Mouse (Mus musculus): ENCODE data around the gene Nek2. TPM values are rescaled to one million over a fixed set of nuclear protein-coding genes. Genes with fewer than 3 reads are reported as not detected.
A peak's percentile ranks its signal among the peaks of the same experiment; 100 is the strongest.

Nek2 gene
- polyA plus RNA-seq, 1 experiment from 2014 or later, result 33.5 TPM

GRCm38 (mm10) chr1:191819026-191819425 lies 2.2 kb upstream of the Nek2 start:
- no peak for DNase-seq (ENCODE audit: low spot score)
- Histone ChIP-seq H3K9ac (ENCODE audit: low read depth, low read length) (no peak overlapping the region), H3K4me2 (replicated peaks; ENCODE audit: low read depth, low read length) (no peak overlapping the region), H3K27ac (ENCODE audit: low read depth, low read length) (no peak overlapping the region), H3K4me3 (ENCODE audit: low read depth, low read length) (no peak overlapping the region), H3K9me3 (ENCODE audit: control insufficient read depth, low read length) (no peaks in the 10 kb centered on the region), H3K36me3 (ENCODE audit: control insufficient read depth, insufficient read depth, low read length) (no peaks in the 10 kb centered on the region), H3K4me1 (replicated peaks; ENCODE audit: control insufficient read depth, insufficient read depth, low read length) (no peaks in the 10 kb centered on the region; the same call in 1 of the 2 replicates), H3K27me3 (ENCODE audit: control insufficient read depth, insufficient read depth, low read length) (no peaks in the 10 kb centered on the region)
- ATAC-seq (ENCODE audit: low FRiP score), result no peak

GRCm38 (mm10) chr1:191820951-191821325 lies 306 bp upstream of the Nek2 start:
- Histone ChIP-seq H3K9me3 (ENCODE audit: control insufficient read depth, low read length) (no peaks in the 10 kb centered on the region), H3K4me3 (ENCODE audit: low read depth, low read length) (peak overlapping the region; percentile 80), H3K27me3 (ENCODE audit: control insufficient read depth, insufficient read depth, low read length) (no peaks in the 10 kb centered on the region), H3K4me1 (replicated peaks; ENCODE audit: control insufficient read depth, insufficient read depth, low read length) (no peaks in the 10 kb centered on the region; the same call in 1 of the 2 replicates), H3K36me3 (ENCODE audit: control insufficient read depth, insufficient read depth, low read length) (no peaks in the 10 kb centered on the region), H3K9ac (ENCODE audit: low read depth, low read length) (no peak overlapping the region), H3K27ac (ENCODE audit: low read depth, low read length) (no peak overlapping the region), H3K4me2 (replicated peaks; ENCODE audit: low read depth, low read length) (peak overlapping the region; percentile 85)
- DNase-seq (ENCODE audit: low spot score), result no peak
- 4% methylated on average over 15 of the region's 15 CpGs for WGBS
- ATAC-seq (ENCODE audit: low FRiP score), result no peak

DNA sequence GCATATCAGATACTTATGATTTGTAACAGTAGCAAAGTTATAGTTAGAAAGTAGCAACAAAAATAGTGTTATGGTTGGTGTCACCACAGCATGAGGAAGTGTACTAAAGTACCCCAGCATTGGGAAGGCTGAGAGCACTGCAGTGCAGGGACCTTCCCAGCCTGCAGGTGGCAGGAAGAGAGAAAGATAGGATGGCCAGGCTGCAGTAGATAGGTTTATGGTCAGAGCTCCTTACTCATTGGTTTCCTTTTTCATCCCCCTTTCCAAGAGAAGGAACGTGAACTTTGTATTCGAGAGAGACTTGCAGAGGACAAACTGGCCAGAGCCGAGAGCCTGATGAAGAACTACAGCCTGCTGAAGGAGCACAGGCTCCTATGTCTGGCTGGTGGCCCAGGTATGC lies 7.9 kb downstream of the Nek2 start:
- H3K27ac ChIP-seq (ENCODE audit: low read depth, low read length), result no peak overlapping the region
- H3K9me3 ChIP-seq (ENCODE audit: control insufficient read depth, low read length), result no peaks in the 10 kb centered on the region
- H3K9ac ChIP-seq (ENCODE audit: low read depth, low read length), result no peak overlapping the region
- H3K4me3 ChIP-seq (ENCODE audit: low read depth, low read length), result no peak overlapping the region
- WGBS, result 91% methylated on average over 3 of the region's 3 CpGs
- H3K4me2 ChIP-seq (replicated peaks; ENCODE audit: low read depth, low read length), result no peak overlapping the region
- H3K4me1 ChIP-seq (replicated peaks; ENCODE audit: control insufficient read depth, insufficient read depth, low read length), result no peaks in the 10 kb centered on the region
- ATAC-seq (ENCODE audit: low FRiP score), result no peak
- DNase-seq (ENCODE audit: low spot score), result no peak
- H3K36me3 ChIP-seq (ENCODE audit: control insufficient read depth, insufficient read depth, low read length), result 0 out of 2 replicates have a peak, but pooled peaks cover 3% of the 10 kb centered on the region
- H3K27me3 ChIP-seq (ENCODE audit: control insufficient read depth, insufficient read depth, low read length), result no peaks in the 10 kb centered on the region

DNA sequence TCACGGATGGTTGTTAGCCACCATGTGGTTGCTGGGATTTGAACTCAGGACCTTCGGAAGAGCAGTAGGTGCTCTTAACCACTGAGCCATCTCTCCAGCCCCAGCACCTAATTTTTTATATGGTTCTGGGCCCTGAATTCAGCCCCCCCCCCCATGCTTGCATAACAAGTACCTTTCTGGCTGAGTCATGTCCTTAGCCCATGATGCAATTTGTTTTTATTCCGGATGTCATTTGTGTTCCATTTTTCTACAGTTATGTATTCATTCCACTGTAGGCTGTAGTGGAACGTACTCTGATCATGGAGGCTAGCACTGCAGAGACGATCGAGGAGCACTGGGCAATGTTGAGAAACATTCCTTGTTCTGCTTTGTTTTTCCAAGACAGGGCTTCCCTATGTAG lies 12.2 kb downstream of the Nek2 start:
- no peak overlapping the region for H3K27ac ChIP-seq (ENCODE audit: low read depth, low read length)
- no peak overlapping the region for H3K9ac ChIP-seq (ENCODE audit: low read depth, low read length)
- H3K9me3 ChIP-seq (ENCODE audit: control insufficient read depth, low read length), result no peaks in the 10 kb centered on the region
- no peak for ATAC-seq (ENCODE audit: low FRiP score)
- H3K4me2 ChIP-seq (replicated peaks; ENCODE audit: low read depth, low read length), result no peak overlapping the region
- DNase-seq (ENCODE audit: low spot score), result no peak
- 0 out of 2 replicates have a peak, but pooled peaks cover 3% of the 10 kb centered on the region for H3K36me3 ChIP-seq (ENCODE audit: control insufficient read depth, insufficient read depth, low read length)
- no peaks in the 10 kb centered on the region for H3K27me3 ChIP-seq (ENCODE audit: control insufficient read depth, insufficient read depth, low read length)
- H3K4me3 ChIP-seq (ENCODE audit: low read depth, low read length), result no peak overlapping the region
- H3K4me1 ChIP-seq (replicated peaks; ENCODE audit: control insufficient read depth, insufficient read depth, low read length), result no peaks in the 10 kb centered on the region
- 95% methylated on average over 6 of the region's 6 CpGs for WGBS

DNA sequence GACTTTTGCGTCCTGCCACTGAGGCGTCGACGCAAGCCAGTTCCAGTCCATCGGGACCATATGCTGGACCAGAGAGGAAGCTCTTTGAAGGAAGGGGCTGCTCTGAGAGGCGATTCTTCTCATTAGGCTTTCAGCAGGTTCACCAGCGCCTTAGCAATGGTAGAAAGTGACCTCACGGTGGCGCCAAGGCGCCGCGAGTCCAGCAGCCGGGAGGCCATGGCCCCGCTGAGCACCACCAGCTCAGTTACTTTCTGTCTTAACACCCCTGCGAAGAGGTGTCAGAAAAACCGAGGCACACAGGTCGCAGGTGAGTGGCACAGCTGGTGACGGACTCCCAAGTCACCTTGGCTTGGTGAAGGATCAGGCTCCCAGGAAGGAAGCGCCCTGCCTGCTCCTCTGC lies 13.6 kb downstream of the Nek2 start:
- Histone ChIP-seq H3K27me3 (ENCODE audit: control insufficient read depth, insufficient read depth, low read length) (no peaks in the 10 kb centered on the region), H3K27ac (ENCODE audit: low read depth, low read length) (no peak overlapping the region), H3K4me3 (ENCODE audit: low read depth, low read length) (no peak overlapping the region), H3K9me3 (ENCODE audit: control insufficient read depth, low read length) (no peaks in the 10 kb centered on the region), H3K36me3 (ENCODE audit: control insufficient read depth, insufficient read depth, low read length) (0 out of 2 replicates have a peak, but pooled peaks cover 3% of the 10 kb centered on the region), H3K9ac (ENCODE audit: low read depth, low read length) (no peak overlapping the region), H3K4me1 (replicated peaks; ENCODE audit: control insufficient read depth, insufficient read depth, low read length) (no peaks in the 10 kb centered on the region), H3K4me2 (replicated peaks; ENCODE audit: low read depth, low read length) (no peak overlapping the region)
- DNase-seq (ENCODE audit: low spot score), result peak; percentile 83
- peak; percentile 59; the same call in 1 of the 2 replicates for ATAC-seq (ENCODE audit: low FRiP score)
- 11% methylated on average over 19 of the region's 19 CpGs for WGBS

DNA sequence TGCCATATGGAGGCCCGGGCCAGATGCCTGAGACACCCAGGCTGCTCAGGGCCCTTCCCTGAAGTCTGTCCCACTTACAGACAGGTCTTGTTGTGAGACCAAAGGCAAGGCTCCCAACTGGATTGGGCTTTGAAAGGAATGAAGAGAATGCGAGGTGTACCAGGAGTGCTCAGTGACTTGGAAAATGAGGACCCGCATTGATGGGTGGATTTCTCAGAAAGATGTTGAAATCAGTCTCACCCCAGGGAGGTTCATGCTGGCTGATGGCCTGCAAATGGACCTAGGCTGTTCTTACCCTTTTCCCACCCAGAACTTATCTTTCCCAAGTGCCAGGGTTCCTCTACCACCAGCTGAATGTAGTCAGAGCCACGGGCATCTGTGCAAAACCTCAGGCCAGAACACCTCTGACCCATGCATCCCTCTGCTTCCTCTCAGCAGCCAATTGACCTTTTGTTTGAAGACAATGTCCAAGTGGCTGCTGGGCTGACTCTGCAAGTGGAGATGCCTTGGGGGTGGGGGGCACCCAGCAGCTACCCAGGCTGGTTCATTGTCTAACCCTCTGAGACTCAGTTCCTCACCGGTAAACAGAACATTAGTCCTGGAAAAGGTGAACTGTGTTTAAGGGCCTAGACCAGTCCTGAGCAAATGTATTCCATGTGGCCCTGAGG lies 15.2 kb downstream of the Nek2 start:
- Histone ChIP-seq H3K27ac (ENCODE audit: low read depth, low read length) (no peak overlapping the region), H3K9me3 (ENCODE audit: control insufficient read depth, low read length) (no peaks in the 10 kb centered on the region), H3K9ac (ENCODE audit: low read depth, low read length) (no peak overlapping the region), H3K27me3 (ENCODE audit: control insufficient read depth, insufficient read depth, low read length) (no peaks in the 10 kb centered on the region), H3K36me3 (ENCODE audit: control insufficient read depth, insufficient read depth, low read length) (no peaks in the 10 kb centered on the region), H3K4me1 (replicated peaks; ENCODE audit: control insufficient read depth, insufficient read depth, low read length) (no peaks in the 10 kb centered on the region), H3K4me3 (ENCODE audit: low read depth, low read length) (no peak overlapping the region), H3K4me2 (replicated peaks; ENCODE audit: low read depth, low read length) (no peak overlapping the region)
- WGBS, result 43% methylated on average over 5 of the region's 5 CpGs
- ATAC-seq (ENCODE audit: low FRiP score) (no peak), DNase-seq (ENCODE audit: low spot score) (no peak)

DNA sequence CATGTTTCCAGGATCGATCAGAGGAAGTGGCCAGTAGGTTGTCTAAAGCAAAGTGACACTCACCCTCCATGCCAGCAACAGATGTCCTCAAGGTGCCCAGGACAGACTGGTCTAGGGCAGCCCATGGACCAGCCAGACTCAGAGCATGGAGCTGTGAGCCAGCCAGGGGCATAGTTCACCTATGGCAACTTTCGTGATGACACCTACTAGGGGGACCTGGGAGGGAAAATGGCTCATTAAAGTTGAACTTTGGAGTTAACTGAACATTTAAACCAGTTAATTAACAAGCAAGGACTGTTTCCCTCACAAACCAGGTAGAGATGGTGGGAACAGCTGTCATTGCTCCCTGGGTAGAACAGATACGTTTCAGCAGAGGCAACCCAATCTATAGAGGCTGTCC lies 16.4 kb downstream of the Nek2 start:
- no peak for ATAC-seq (ENCODE audit: low FRiP score)
- H3K4me3 ChIP-seq (ENCODE audit: low read depth, low read length), result no peak overlapping the region
- WGBS, result 81% methylated on average over 3 of the region's 3 CpGs
- no peak overlapping the region for H3K9ac ChIP-seq (ENCODE audit: low read depth, low read length)
- no peaks in the 10 kb centered on the region for H3K36me3 ChIP-seq (ENCODE audit: control insufficient read depth, insufficient read depth, low read length)
- no peaks in the 10 kb centered on the region for H3K9me3 ChIP-seq (ENCODE audit: control insufficient read depth, low read length)
- H3K4me2 ChIP-seq (replicated peaks; ENCODE audit: low read depth, low read length), result no peak overlapping the region
- no peak overlapping the region for H3K27ac ChIP-seq (ENCODE audit: low read depth, low read length)
- H3K4me1 ChIP-seq (replicated peaks; ENCODE audit: control insufficient read depth, insufficient read depth, low read length), result no peaks in the 10 kb centered on the region
- no peaks in the 10 kb centered on the region for H3K27me3 ChIP-seq (ENCODE audit: control insufficient read depth, insufficient read depth, low read length)
- no peak for DNase-seq (ENCODE audit: low spot score)

- Histone ChIP-seq H3K4me2 (replicated peaks; ENCODE audit: low read depth, low read length) (no peak overlapping the region), H3K27me3 (ENCODE audit: control insufficient read depth, insufficient read depth, low read length) (no peaks in the 10 kb centered on the region), H3K27ac (ENCODE audit: low read depth, low read length) (no peak overlapping the region), H3K9ac (ENCODE audit: low read depth, low read length) (no peak overlapping the region), H3K4me1 (replicated peaks; ENCODE audit: control insufficient read depth, insufficient read depth, low read length) (no peaks in the 10 kb centered on the region), H3K36me3 (ENCODE audit: control insufficient read depth, insufficient read depth, low read length) (no peaks in the 10 kb centered on the region), H3K4me3 (ENCODE audit: low read depth, low read length) (no peak overlapping the region), H3K9me3 (ENCODE audit: control insufficient read depth, low read length) (no peaks in the 10 kb centered on the region)
- DNase-seq (ENCODE audit: low spot score) (peak; percentile 30), ATAC-seq (ENCODE audit: low FRiP score) (no peak)
- 42% methylated on average over 17 of the region's 17 CpGs for WGBS
Measured at GRCm38 (mm10) chr1:191838994-191839741, 17.9 kb downstream of the Nek2 start.
